Mouse (Mus musculus): ENCODE data around the gene Usp7. TPM values are rescaled to one million over a fixed set of nuclear protein-coding genes. Genes with fewer than 3 reads are reported as not detected.

The Usp7 gene
- polyA plus RNA-seq, 1 experiment from 2014 or later = 15.8 TPM

- Histone ChIP-seq H3K36me3 (replicated peaks; ENCODE audit: insufficient read depth, low read length) (no peaks in the 10 kb centered on the region), H3K27me3 (ENCODE audit: insufficient read depth, low read length) (no peaks in the 10 kb centered on the region), H3K9ac (replicated peaks) (peak overlapping the region; percentile 40), H3K4me3 (ENCODE audit: low read depth, low read length) (peak overlapping the region; percentile 19; the same call in 1 of the 2 replicates), H3K4me2 (ENCODE audit: low read depth, low read length) (peak overlapping the region; percentile 64), H3K9me3 (ENCODE audit: low read length) (no peaks in the 10 kb centered on the region), H3K4me1 (ENCODE audit: insufficient read depth) (peaks cover 48% of the 10 kb centered on the region), H3K27ac (ENCODE audit: low read depth) (peak overlapping the region; percentile 95)
- TF ChIP-seq EP300 (IDR thresholded peaks at IDR 0.05; ENCODE audit: low read depth) = no peak
- no peak for TF ChIP-seq CTCF (IDR thresholded peaks at IDR 0.05; ENCODE audit: low read depth)
- DNase-seq (peak; percentile 67), ATAC-seq (no peak)
- WGBS (ENCODE audit: insufficient replicate concordance) = 54% methylated on average over 8 of the region's 8 CpGs
Observed at GRCm38 (mm10) chr16:8675559-8675958, 116.5 kb downstream of the Usp7 start.

GRCm38 (mm10) chr16:8674165-8674564 lies 117.9 kb downstream of the Usp7 start:
- DNase-seq = peak; percentile 74
- ATAC-seq = no peak
- Histone ChIP-seq H3K4me2 (ENCODE audit: low read depth, low read length) (peak overlapping the region; percentile 49), H3K36me3 (replicated peaks; ENCODE audit: insufficient read depth, low read length) (peaks cover 3% of the 10 kb centered on the region), H3K27ac (ENCODE audit: low read depth) (0 out of 2 replicates have a peak overlapping the region, but pooled peaks have one; percentile 1), H3K4me3 (ENCODE audit: low read depth, low read length) (no peak overlapping the region), H3K4me1 (ENCODE audit: insufficient read depth) (peaks cover 61% of the 10 kb centered on the region), H3K9me3 (ENCODE audit: low read length) (no peaks in the 10 kb centered on the region), H3K27me3 (ENCODE audit: insufficient read depth, low read length) (no peaks in the 10 kb centered on the region), H3K9ac (replicated peaks) (no peak overlapping the region)
- 2% methylated on average over 8 of the region's 8 CpGs for WGBS (ENCODE audit: insufficient replicate concordance)
- TF ChIP-seq EP300 (IDR thresholded peaks at IDR 0.05; ENCODE audit: low read depth) (no peak), CTCF (IDR thresholded peaks at IDR 0.05; ENCODE audit: low read depth) (peak; percentile 97)

GRCm38 (mm10) chr16:8673343-8673742 lies 118.8 kb downstream of the Usp7 start:
- no peaks in the 10 kb centered on the region for H3K9me3 ChIP-seq (ENCODE audit: low read length)
- 56% methylated on average over 6 of the region's 6 CpGs for WGBS (ENCODE audit: insufficient replicate concordance)
- H3K36me3 ChIP-seq (replicated peaks; ENCODE audit: insufficient read depth, low read length) = peaks cover 7% of the 10 kb centered on the region
- ATAC-seq = no peak
- H3K27ac ChIP-seq (ENCODE audit: low read depth) = peak overlapping the region; percentile 95; the same call in 1 of the 2 replicates
- TF ChIP-seq EP300 (IDR thresholded peaks at IDR 0.05; ENCODE audit: low read depth) (no peak), CTCF (IDR thresholded peaks at IDR 0.05; ENCODE audit: low read depth) (no peak)
- peak overlapping the region; percentile 80 for H3K4me2 ChIP-seq (ENCODE audit: low read depth, low read length)
- H3K4me3 ChIP-seq (ENCODE audit: low read depth, low read length) = no peak overlapping the region
- H3K27me3 ChIP-seq (ENCODE audit: insufficient read depth, low read length) = no peaks in the 10 kb centered on the region
- DNase-seq = no peak
- no peak overlapping the region for H3K9ac ChIP-seq (replicated peaks)
- H3K4me1 ChIP-seq (ENCODE audit: insufficient read depth) = peaks cover 60% of the 10 kb centered on the region

GRCm38 (mm10) chr16:8672811-8673210 lies 119.3 kb downstream of the Usp7 start:
- Histone ChIP-seq H3K27ac (ENCODE audit: low read depth) (peak overlapping the region; percentile 95), H3K4me2 (ENCODE audit: low read depth, low read length) (peak overlapping the region; percentile 80), H3K9me3 (ENCODE audit: low read length) (no peaks in the 10 kb centered on the region), H3K9ac (replicated peaks) (peak overlapping the region; percentile 83), H3K27me3 (ENCODE audit: insufficient read depth, low read length) (no peaks in the 10 kb centered on the region), H3K36me3 (replicated peaks; ENCODE audit: insufficient read depth, low read length) (peaks cover 7% of the 10 kb centered on the region), H3K4me1 (ENCODE audit: insufficient read depth) (peaks cover 60% of the 10 kb centered on the region), H3K4me3 (ENCODE audit: low read depth, low read length) (peak overlapping the region; percentile 77)
- TF ChIP-seq EP300 (IDR thresholded peaks at IDR 0.05; ENCODE audit: low read depth) (no peak), CTCF (IDR thresholded peaks at IDR 0.05; ENCODE audit: low read depth) (no peak)
- no peak for DNase-seq
- ATAC-seq = no peak

GRCm38 (mm10) chr16:8672350-8672687 lies 119.8 kb downstream of the Usp7 start:
- WGBS (ENCODE audit: insufficient replicate concordance) = under 1% methylated on average over 18 of the region's 18 CpGs
- Histone ChIP-seq H3K9ac (replicated peaks) (peak overlapping the region; percentile 83), H3K27me3 (ENCODE audit: insufficient read depth, low read length) (no peaks in the 10 kb centered on the region), H3K4me1 (ENCODE audit: insufficient read depth) (peaks cover 62% of the 10 kb centered on the region), H3K4me2 (ENCODE audit: low read depth, low read length) (peak overlapping the region; percentile 80), H3K36me3 (replicated peaks; ENCODE audit: insufficient read depth, low read length) (peaks cover 7% of the 10 kb centered on the region), H3K9me3 (ENCODE audit: low read length) (no peaks in the 10 kb centered on the region), H3K4me3 (ENCODE audit: low read depth, low read length) (peak overlapping the region; percentile 77), H3K27ac (ENCODE audit: low read depth) (peak overlapping the region; percentile 95)
- DNase-seq = no peak
- TF ChIP-seq EP300 (IDR thresholded peaks at IDR 0.05; ENCODE audit: low read depth) (peak; percentile 28; the same call in 1 of the 2 replicates), CTCF (IDR thresholded peaks at IDR 0.05; ENCODE audit: low read depth) (no peak)
- no peak for ATAC-seq

- TF ChIP-seq CTCF (IDR thresholded peaks at IDR 0.05; ENCODE audit: low read depth) = peak; percentile 62
- peak; percentile 43; the same call in 1 of the 2 replicates for TF ChIP-seq EP300 (IDR thresholded peaks at IDR 0.05; ENCODE audit: low read depth)
- H3K4me1 ChIP-seq (ENCODE audit: insufficient read depth) = peaks cover 62% of the 10 kb centered on the region
- peak; percentile 85 for ATAC-seq
- H3K27me3 ChIP-seq (ENCODE audit: insufficient read depth, low read length) = no peaks in the 10 kb centered on the region
- H3K9me3 ChIP-seq (ENCODE audit: low read length) = no peaks in the 10 kb centered on the region
- under 1% methylated on average over 60 of the region's 67 CpGs for WGBS (ENCODE audit: insufficient replicate concordance)
- H3K27ac ChIP-seq (ENCODE audit: low read depth) = peak within 1 kb of the TSS; percentile 95
- peaks cover 7% of the 10 kb centered on the region for H3K36me3 ChIP-seq (replicated peaks; ENCODE audit: insufficient read depth, low read length)
- DNase-seq = peak; percentile 98
- peak within 1 kb of the TSS; percentile 83 for H3K9ac ChIP-seq (replicated peaks)
- peak within 1 kb of the TSS; percentile 80 for H3K4me2 ChIP-seq (ENCODE audit: low read depth, low read length)
- peak within 1 kb of the TSS; percentile 77 for H3K4me3 ChIP-seq (ENCODE audit: low read depth, low read length)
Observed at GRCm38 (mm10) chr16:8671551-8672349, 120.4 kb downstream of the Usp7 start, which contains the start of gene Carhsp1. Gene Carhsp1 (minus strand): TSS chr16:8672155.

Data from liver, postnatal 0 days (tissue).